Mouse (Mus musculus) midbrain, embryonic 14.5 days (tissue): ENCODE measurements around the gene Olfr619. TPM values are rescaled to one million over a fixed set of nuclear protein-coding genes. Genes with fewer than 3 reads are reported as not detected.

ENCODE experiments used
- ATAC-seq: fragments of 200-750 bp; cut with Nextera tagmentation; 2 replicates; pipeline ENCODE4 v1.8.0; 2017; ENCODE audit warnings: moderate number of reproducible peaks, moderate library complexity; ENCODE audit not compliant: low FRiP score, low TSS enrichment
- DNase-seq: peaks from one replicate; pipeline ENCODE4 v3.0.0-alpha.2; 2015
- H3K27ac ChIP-seq: fragments of 300-500 bp; sonication (generic); replicated peaks from 2 replicates; pipeline ENCODE4 v1.5.1; 2014; ENCODE audit warnings: mild to moderate bottlenecking, low read depth, low read length, moderate library complexity
- H3K27me3 ChIP-seq: fragments of 300-500 bp; sonication (generic); 2 replicates; pipeline ENCODE4 v1.6.1; 2014; ENCODE audit warnings: low read length, control low read depth, mixed read lengths; ENCODE audit not compliant: control insufficient read depth, insufficient read depth
- H3K36me3 ChIP-seq: fragments of 300-500 bp; sonication (generic); 2 replicates; pipeline ENCODE4 v1.6.1; 2014; ENCODE audit warnings: low read length, control low read depth; ENCODE audit not compliant: control insufficient read depth, insufficient read depth
- H3K4me1 ChIP-seq: fragments of 300-500 bp; sonication (generic); 2 replicates; pipeline ENCODE4 v1.6.1; 2014; ENCODE audit warnings: mild to moderate bottlenecking, antibody characterized with exemption, low read length, control low read depth; ENCODE audit not compliant: control insufficient read depth, insufficient read depth
- H3K4me2 ChIP-seq: fragments of 300-500 bp; sonication (generic); 2 replicates; pipeline ENCODE4 v1.6.1; 2014; ENCODE audit warnings: mild to moderate bottlenecking, low read length, moderate library complexity
- H3K4me3 ChIP-seq: fragments of 300-500 bp; sonication (generic); replicated peaks from 2 replicates; pipeline ENCODE4 v1.5.1; 2014; ENCODE audit warnings: low read depth, low read length
- H3K9ac ChIP-seq: fragments of 300-500 bp; sonication (generic); replicated peaks from 2 replicates; pipeline ENCODE4 v1.6.1; 2014; ENCODE audit warnings: mild to moderate bottlenecking, low read length, moderate library complexity
- H3K9me3 ChIP-seq: fragments of 300-500 bp; sonication (generic); 2 replicates; pipeline ENCODE4 v1.6.1; 2016; ENCODE audit warnings: low read length, control low read depth, mixed read lengths; ENCODE audit not compliant: control insufficient read depth
- WGBS: fragments of 180-500 bp; shearing (Covaris S2); extraction: QIAGEN DNeasy Blood & Tissue Kit; methylation state at CpG from one replicate; pipeline ENCODE4 v1.1.7; 2014; 5-methylcytosine and 5-hydroxymethylcytosine counted together
- microRNA-seq: library from miRNA; unstranded; fragments of <30 nt; microRNA quantifications from one replicate; pipeline ENCODE4, GENCODE M21; 2016
- polyA plus RNA-seq: library from polyadenylated mRNA; unstranded; fragments of >200 nt; fragmentation: Nextera tagmentation; extraction: Ambion mirVana; gene quantifications from 2 replicates; pipeline ENCODE4 v1.2.1, GENCODE M21; 2014

Gene Olfr619
- polyA plus RNA-seq, 1 experiment from 2014 or later = not detected

- Histone ChIP-seq H3K4me2 (no peak overlapping the region), H3K27ac (no peak overlapping the region), H3K4me3 (no peak overlapping the region), H3K27me3 (no peaks in the 10 kb centered on the region), H3K9ac (no peak overlapping the region), H3K4me1 (no peaks in the 10 kb centered on the region), H3K36me3 (no peaks in the 10 kb centered on the region), H3K9me3 (no peaks in the 10 kb centered on the region)
- DNase-seq (no peak), ATAC-seq (no peak)
- WGBS = 89% methylated on average over 4 of the region's 4 CpGs
Observed at GRCm38 (mm10) chr7:103644070-103644469, 43.7 kb downstream of the Olfr619 start.

Small RNAs within 50 kb of the gene (microRNA-seq; reads per million reads assigned to microRNA genes)
- gene Gm26506 = not detected

Other genes starting within 250 kb of the Olfr619 start
- not detected in 2 replicates for gene Olfr601, start 237.9 kb upstream of the Olfr619 start, polyA plus RNA-seq
- gene Olfr603, start 214.4 kb upstream of the Olfr619 start, polyA plus RNA-seq = not detected in 2 replicates
- not detected in 2 replicates for gene Usp17lc, start 185.5 kb upstream of the Olfr619 start, polyA plus RNA-seq
- gene Olfr605, start 155.1 kb upstream of the Olfr619 start, polyA plus RNA-seq = not detected in 2 replicates
- gene Olfr606, start 151.5 kb upstream of the Olfr619 start, polyA plus RNA-seq = not detected in 2 replicates
- gene Olfr607, start 136.4 kb upstream of the Olfr619 start, polyA plus RNA-seq = not detected in 2 replicates
- not detected in 2 replicates for gene Olfr608, start 130.7 kb upstream of the Olfr619 start, polyA plus RNA-seq
- not detected in 2 replicates for gene Olfr609, start 102.5 kb upstream of the Olfr619 start, polyA plus RNA-seq
- gene Olfr610, start 88.5 kb upstream of the Olfr619 start, polyA plus RNA-seq = not detected in 2 replicates
- not detected in 2 replicates for gene Olfr611, start 79.7 kb upstream of the Olfr619 start, polyA plus RNA-seq
- not detected in 2 replicates for gene Olfr612, start 57.9 kb upstream of the Olfr619 start, polyA plus RNA-seq
- gene Olfr613, start 52.5 kb upstream of the Olfr619 start, polyA plus RNA-seq = not detected in 2 replicates
- gene Olfr615, start 44.5 kb upstream of the Olfr619 start, polyA plus RNA-seq = not detected in 2 replicates
- not detected in 2 replicates for gene Olfr616, start 31.4 kb upstream of the Olfr619 start, polyA plus RNA-seq
- gene Olfr617, start 27.5 kb upstream of the Olfr619 start, polyA plus RNA-seq = not detected in 2 replicates
- gene Olfr618, start 10.5 kb upstream of the Olfr619 start, polyA plus RNA-seq = 0.08 and 0.23 TPM in 2 replicates
- gene Olfr620, start 12.0 kb downstream of the Olfr619 start, polyA plus RNA-seq = not detected in 2 replicates
- not detected in 2 replicates for gene Olfr622, start 42.1 kb downstream of the Olfr619 start, polyA plus RNA-seq
- not detected in 2 replicates for gene Olfr623, start 63.1 kb downstream of the Olfr619 start, polyA plus RNA-seq
- gene Olfr624, start 70.6 kb downstream of the Olfr619 start, polyA plus RNA-seq = not detected in 2 replicates
- gene Olfr625-ps1, start 82.1 kb downstream of the Olfr619 start, polyA plus RNA-seq = not detected in 2 replicates
- not detected in 2 replicates for gene Olfr243, start 114.1 kb downstream of the Olfr619 start, polyA plus RNA-seq
- not detected in 2 replicates for gene Olfr628, start 129.8 kb downstream of the Olfr619 start, polyA plus RNA-seq
- not detected in 2 replicates for gene Olfr629, start 144.4 kb downstream of the Olfr619 start, polyA plus RNA-seq
- not detected in 2 replicates for gene Olfr630, start 156.8 kb downstream of the Olfr619 start, polyA plus RNA-seq
- not detected in 2 replicates for gene Olfr69, start 171.0 kb downstream of the Olfr619 start, polyA plus RNA-seq
- gene Olfr68, start 179.1 kb downstream of the Olfr619 start, polyA plus RNA-seq = not detected in 2 replicates
- gene Olfr67, start 191.2 kb downstream of the Olfr619 start, polyA plus RNA-seq = not detected in 2 replicates
- gene Hbb-bt, start 213.4 kb downstream of the Olfr619 start, polyA plus RNA-seq = 856 and 1,369 TPM in 2 replicates
- 2,393 and 3,364 TPM in 2 replicates for gene Hbb-bs, start 227.5 kb downstream of the Olfr619 start, polyA plus RNA-seq
- not detected in 2 replicates for gene Hbb-bh2, start 239.9 kb downstream of the Olfr619 start, polyA plus RNA-seq
- 0.78 and 4.0 TPM in 2 replicates for gene Hbb-bh1, start 242.6 kb downstream of the Olfr619 start, polyA plus RNA-seq